Mouse (Mus musculus) adrenal gland (tissue): ENCODE measurements at regions not wholly inside any gene's neighbourhood (a gene's known extent, or its start where the extent isn't known, plus 50 kb on each side); places are given as distances from the start of the nearest gene placed in this dataset.
"Not testable (repeated sequence)": the region's sequence is repeated elsewhere in the genome, so short reads cannot be mapped to it uniquely, and the experiment has no call there.

Experiments
- intact Hi-C: fragments of 180-260 bp; cut with DNase I; formaldehyde crosslinking; loops from one replicate; pipeline ENCODE4 v1.15.1; 2025

DNA sequence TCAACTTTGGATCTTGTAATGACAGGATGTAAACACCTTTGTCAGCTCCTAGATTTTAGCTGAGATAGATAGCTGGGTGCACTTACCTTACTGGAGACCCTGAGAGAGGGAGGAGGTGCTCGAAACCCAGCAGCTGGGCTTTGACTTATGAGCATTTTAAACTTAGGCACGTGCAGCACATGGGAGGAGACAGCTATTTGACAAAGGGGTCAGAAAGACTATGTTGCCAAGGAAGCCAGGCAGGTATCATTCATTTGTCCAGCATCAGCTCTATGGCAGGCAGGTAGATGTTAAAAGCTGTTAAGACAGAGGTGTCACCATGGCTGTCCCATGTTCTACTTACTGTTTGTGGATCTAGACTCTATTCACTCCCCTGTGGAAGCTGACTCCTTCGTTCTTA, 120.0 kb upstream of the Tet2 start:
- intact Hi-C loops = no loop called here

DNA sequence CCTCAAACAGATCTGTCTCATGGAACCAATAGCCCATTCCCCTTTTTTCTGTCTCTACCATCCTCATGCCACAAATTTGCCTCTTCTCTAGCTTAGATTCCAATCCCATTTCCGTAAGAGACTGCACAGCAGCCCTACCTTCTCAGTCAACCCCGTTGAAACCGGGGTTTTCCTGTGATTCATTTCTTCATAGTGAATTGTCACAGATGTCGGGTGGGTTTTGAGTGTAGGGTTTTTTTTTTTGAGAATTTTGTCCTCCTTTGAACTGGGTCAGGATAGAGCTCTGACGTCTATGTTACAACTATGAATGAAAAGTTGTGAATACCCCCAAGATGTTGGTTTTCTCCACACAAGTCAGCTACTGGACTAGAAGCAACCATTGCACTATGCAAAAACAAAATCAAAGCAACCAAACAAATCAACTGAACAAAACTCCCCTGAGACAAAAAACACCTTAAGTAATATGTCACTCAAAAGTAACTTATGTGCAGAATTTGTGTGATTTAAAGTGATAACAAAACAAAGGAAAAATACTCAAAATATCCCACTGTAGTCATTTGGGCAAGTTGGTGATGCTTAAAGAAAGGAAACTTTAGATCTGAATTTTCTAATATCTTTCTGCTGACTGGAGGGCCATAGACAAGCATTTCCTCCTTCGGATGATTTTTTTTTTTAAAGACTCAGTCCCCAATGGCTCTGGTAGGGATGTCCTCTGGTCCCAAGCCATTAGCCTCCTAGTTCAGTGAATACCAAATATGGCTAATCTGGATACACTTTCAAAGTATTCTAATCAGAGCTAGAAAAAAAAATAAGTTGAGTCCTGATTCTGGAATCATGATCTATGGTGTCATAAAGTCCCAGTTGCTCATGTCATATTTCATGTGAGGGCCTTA, 120.7 kb upstream of the Tet2 start:
- intact Hi-C loops = no loop called here

DNA sequence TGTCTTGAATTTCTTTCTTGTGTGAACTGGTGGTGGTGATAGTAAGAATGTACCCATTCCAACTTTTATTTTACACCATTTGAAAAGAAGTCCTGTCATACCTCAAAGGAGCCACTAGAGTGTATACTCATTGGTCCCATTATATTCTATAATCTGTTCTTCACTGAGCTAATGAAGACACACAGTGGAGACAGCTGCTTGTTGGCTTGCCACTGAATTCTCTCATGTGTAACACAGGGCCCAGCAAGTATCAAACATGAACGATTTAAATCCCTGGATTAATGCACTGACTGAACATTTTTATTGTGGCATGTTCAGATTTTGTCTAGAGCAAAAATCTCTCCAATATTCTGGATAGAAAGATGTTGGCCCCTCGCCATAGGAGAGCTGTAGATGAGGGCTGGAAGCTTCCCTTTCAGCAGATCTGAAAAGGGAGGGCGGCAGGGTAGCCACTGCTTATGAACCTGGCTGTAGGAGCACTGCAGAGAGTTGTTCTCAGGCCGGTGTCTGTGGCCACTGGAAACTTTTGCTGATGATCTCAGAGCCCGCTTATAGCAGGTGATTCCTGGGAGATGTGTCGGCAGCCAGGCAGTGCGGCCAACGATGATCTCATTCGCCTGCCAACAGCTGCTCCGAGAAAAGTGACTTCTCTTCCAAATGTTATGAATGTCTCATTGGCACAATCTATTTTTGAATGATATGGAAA, 128.0 kb upstream of the Tet2 start:
- intact Hi-C loops = no loop called here

DNA sequence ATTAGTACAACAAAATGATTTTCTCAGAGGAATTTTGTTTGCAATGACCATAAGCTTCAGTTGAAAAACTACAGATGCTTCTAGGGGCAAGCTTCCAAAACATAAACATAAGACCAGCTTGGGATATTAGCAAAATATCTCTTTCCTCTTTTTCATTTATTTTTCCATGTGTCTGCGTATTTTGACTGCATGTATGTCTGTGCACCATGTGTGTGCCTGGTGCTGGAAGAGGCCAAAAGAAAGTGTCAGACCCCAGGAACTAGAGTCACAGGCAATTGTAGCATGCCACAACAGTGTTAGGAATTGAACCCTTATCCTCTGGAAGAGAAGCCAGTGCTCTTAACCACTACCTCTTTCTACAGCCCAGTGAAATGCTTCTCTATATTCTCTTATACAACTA, 133.0 kb upstream of the Tet2 start:
- intact Hi-C loops = no loop called here

- intact Hi-C loops = no loop called here
Measured at GRCm38 (mm10) chr3:133679891-133680290, 135.0 kb upstream of the Tet2 start.

- intact Hi-C loops = no loop called here
Measured at GRCm38 (mm10) chr3:133680343-133680742, 135.4 kb upstream of the Tet2 start.

DNA sequence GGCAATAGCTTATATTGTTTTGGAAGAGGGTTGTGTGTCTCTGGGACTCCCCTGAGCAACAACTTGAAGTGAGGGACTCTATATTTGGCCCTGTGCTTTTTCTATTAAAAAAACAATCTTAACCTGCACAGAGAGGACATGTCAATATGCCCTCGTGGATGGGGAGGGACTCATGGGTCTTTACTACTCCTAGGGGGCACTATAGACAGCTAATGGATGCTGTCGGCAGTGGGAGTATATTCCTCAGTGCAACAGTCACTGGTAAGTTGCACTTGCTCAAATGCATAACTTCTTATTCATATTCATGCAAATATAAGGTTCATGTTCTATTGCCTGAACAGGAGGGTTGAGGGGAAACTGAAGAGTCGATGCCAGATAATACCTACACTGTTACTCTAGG, 135.9 kb upstream of the Tet2 start:
- intact Hi-C loops = no loop called here

DNA sequence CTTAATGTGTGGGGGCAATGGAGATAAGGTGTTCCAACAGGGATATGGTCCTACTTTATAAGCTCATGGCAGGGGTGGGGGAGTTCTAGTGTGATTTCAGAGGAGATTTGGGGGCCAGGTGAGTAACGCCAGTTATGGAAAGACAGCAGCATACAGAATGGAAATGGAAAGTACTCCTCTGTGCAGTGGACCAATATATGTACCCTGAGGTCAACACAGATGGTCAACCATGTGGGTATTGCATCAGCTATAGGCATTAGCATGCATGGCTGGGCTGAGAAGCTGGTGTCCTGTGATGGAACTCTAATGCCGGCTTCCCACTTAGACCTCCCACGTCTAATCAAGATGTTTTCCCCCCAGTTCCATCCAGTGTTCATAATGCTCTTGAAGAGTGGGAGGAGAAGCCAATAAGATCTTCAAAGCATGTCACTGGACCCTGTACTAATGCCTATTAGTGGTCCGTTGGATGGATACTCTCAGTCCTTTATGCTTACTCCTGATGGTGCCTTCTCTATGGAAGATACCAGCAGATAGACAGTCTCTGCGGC, 139.3 kb upstream of the Tet2 start:
- intact Hi-C loops = no loop called here

- intact Hi-C loops = no loop called here
Measured at GRCm38 (mm10) chr3:133684747-133685146, 139.8 kb upstream of the Tet2 start.

DNA sequence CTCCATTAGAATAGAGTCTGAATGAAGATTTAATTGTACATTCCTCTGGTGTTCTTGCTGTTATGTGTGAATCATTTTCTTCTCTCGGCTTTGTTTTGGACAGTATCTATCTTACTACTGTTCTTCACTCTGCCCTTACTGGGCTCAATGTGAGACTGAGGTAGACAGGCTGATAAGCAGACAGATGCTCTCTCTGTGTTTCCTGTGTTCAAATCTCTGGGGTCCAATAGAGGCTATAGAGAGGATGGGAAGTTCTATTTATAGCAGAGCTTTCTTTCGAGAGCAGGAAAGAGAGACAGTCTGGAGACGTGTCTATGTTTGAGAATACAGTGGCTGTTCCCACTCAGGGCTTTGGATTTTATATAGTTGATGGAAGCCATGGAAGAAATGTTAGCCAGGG, 140.5 kb upstream of the Tet2 start:
- intact Hi-C loops = no loop called here

DNA sequence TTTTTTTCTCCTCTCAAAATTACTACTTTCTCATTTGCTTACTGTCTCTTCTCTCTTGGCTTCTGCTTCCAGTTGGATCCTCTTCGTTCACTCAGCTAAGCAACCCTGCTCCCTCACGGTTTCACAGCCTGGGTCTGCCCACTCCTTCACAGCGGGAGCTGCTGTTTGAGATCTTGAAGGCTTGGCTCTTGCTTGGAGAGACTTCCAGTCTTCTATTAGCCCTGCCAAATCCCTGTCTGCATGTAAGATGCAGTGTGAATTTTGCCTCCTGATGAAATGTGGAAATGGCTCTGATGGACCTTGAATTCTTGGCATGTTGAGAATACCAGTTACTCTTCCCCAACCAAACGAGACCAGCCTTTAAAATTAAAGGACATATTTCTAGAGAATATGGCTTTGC, 149.1 kb upstream of the Tet2 start:
- intact Hi-C loops = no loop called here

- intact Hi-C loops = no loop called here
Measured at GRCm38 (mm10) chr3:133696122-133696521, 151.2 kb upstream of the Tet2 start.

DNA sequence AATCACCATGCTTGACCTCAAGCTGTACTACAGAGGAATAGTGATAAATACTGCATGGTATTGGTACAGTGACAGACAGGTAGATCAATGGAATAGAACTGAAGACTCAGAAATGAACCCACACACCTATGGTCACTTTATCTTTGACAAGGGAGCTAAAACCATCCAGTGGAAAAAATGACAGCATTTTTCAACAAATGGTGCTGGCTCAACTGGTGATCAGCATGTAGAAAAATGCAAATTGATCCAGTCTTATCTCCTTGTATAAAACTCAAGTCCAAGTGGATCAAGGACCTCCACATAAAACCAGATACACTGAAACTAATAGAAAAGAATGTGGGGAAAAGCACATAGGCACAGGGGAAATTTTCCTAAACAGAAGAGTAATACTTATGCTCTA, 159.9 kb upstream of the Tet2 start:
- intact Hi-C loops = not testable (repeated sequence)

GRCm38 (mm10) chr3:133711518-133711917, 166.6 kb upstream of the Tet2 start:
- intact Hi-C loops = no loop called here

DNA sequence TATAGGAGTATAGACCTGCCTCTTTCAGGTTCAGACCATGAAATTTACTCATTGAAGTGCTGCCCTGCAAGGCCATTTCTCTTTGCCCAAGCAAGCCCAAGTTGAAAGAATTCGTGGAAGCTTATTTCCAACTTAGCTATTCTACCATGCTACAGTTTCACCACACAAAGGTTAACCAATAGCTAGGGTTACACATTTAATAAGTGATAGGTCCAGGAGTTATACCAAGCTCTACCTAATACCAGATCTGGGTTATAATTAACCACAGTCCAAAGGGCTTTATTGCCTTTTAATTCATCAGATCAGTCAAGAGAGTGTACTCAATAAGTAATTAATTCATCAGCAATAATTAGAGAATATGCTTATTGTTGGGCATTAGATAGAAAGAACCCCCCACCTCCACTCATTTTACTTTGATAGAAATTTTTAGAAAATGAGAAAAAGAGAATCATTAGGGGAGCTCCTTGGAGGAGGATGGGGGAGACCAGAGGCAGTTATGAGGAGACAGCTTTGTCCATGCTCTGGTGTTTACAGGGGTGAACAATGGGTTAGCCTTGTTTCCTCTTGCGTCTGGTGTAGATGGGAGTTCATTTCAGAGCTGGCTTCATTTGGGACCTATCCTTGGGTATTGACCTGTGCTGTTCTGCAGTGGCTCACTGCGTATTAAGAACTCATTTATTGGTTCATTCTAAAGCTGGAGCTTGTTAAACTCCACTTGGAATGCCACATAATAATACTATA, 177.8 kb upstream of the Tet2 start:
- intact Hi-C loops = no loop called here

DNA sequence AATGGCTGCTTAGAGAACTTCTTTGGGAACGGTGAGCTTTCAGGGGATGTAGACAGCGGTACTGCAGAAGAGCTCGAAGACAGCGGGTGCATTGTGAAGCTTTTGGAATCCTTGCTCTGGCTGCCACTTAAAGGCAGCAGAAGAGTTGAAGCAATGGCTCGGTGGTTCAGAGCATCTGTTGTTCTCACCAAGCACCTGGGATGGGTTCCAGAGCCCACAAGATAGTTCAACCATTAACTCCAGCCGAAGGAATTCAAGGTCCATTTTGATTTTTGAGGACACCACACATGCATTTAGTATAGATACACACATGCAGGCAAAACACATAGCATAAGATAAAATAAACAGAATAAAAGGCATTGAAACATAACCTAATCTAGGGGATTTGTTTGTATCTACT, 181.9 kb upstream of the Tet2 start:
- intact Hi-C loops = no loop called here

DNA sequence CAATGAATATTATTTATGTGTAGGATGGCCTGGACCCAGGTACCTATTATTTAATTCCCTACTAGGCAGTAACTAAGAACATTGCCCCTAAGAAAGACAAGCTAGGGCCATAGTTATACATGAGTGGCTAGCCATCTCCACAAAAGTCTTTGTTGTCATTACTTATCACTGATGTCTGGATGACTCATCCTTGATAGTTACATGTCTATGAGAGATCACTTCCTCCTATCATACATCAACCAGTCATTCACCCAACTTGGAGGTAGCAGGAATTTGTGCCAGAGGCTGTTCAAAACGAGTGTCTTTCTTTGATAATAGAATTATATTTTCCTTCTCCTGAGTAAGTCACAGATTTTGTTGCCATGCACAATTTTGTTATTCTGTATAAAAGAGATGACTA, 190.7 kb upstream of the Tet2 start:
- intact Hi-C loops = no loop called here

DNA sequence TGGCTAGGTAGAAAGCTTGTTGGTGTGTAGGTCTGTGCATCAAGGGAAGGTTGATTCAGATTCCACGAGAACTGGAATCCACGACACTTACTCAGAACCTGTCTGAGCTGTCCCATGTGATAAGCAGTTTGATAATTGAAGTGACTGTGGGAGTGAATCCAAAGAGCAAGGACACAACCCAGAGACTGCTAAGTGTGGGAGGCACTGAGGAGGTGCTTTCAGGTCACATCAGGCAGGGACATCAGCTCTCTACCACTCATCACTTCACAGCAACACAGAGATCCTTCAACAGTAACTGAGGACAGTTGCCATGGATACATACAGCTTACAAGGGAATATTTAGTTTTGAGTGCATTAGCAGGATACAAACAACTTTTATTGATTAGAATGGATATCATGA, 194.0 kb upstream of the Tet2 start:
- intact Hi-C loops = no loop called here

DNA sequence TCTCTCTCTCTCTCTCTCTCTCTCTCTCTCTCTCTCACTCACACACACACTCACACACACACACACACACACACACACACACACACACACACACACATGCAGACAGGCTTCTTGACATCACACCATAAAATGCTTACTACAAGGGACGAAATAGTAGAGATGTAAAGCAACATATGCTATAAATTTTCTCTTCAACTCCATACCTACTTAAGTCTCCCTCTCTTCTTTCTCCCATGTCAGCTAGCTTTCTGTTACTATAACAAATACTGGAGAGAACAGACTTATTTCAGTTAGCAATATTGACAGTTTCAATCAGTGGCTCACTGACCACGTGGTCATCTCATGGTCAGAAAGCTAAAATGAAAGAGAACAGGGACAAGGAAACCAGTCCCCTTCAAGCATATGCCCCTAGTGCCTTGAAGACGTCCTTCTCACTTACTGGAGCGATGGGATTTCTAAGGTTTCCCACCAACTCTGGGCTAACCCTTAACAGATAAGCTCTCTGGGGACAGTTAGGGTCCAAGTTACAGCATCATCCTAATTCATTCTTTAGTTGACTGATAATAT, 199.7 kb upstream of the Tet2 start:
- intact Hi-C loops = no loop called here

DNA sequence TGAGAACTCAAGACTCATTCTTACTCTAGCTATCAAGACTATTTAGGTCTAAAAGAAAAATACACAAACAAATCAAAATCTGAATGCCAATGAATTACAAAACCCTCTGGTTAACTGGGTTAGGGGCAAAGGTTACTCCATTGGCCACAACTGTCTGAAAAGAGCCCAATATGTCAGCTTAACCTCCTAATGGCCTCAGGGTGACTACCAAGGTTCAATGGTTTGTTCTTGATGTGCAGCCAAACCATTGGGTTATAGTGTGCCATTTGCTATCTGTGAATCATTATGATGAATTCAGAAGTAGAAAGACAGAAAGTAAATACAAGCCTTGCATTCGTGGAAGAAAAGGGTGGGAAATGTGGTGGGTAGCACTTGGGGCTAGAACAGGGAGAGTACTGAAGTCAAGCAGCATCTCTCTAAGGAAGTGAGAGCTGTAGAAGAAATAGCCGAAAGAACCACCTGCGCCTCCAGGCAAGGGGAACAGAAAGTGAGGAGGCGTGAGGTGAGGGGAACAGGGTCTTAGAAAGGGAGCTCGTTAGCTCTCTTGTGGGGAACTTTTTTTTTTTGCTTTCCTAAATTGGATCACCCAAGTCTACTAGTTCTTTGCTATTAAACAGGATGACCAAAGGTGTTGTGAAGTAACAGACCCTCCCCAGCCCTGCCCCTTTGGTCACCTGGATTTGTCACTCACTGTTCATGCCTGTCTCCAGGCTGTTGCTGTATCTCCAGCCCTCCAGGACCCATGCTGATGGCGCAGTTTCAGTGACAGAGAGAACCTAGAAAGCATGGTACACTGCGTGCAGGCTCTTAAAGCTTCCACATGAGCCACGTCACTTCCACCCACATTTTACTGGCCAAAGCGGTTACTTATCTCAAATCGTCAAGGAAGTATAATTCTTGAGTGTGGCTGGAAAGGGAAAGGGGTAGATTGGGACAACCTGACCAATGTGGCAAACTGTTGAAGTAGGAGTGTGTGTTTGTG, 204.1 kb upstream of the Tet2 start:
- intact Hi-C loops = no loop called here
